Mouse (Mus musculus): ENCODE data around the gene Carnmt1. TPM values are rescaled to one million over a fixed set of nuclear protein-coding genes. Genes with fewer than 3 reads are reported as not detected.
A peak's percentile ranks its signal among the peaks of the same experiment; 100 is the strongest.

The Carnmt1 gene
- 18.4 and 18.6 TPM in 2 replicates for polyA plus RNA-seq (2015; fragmentation: Nextera tagmentation; extraction: Ambion mirVana)

DNA sequence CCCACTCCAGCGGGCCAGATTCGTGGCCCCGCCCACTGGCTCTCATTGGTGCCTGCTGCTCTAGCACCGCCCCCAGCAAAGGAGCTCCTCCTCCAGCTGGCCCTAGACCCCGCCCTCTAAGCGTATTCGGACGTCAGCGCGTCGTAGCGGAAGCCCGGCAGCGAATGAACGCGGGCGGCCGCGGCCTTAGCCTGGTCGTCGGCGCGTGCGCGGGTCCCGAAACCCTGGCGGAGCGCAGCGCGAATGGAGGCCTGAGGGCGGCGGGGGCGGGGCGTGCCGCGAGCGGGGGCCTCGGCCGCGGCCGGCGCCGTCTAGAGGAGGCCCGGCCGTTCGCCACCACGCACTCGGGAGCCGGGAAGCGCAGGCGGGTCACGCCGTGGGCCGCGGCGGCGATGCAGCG lies at the start of gene Carnmt1:
TSS of gene Carnmt1 (plus strand) at position 157 of the 400 bp plus-strand sequence.
- TF ChIP-seq EP300 (optimal IDR thresholded peaks at IDR 0.05) (no peak), CTCF (IDR thresholded peaks at IDR 0.05; ENCODE audit: low read depth) (no peak; the same call in 1 of the 2 replicates)
- Histone ChIP-seq H3K9ac (ENCODE audit: low read length) (peak within 1 kb of the TSS; percentile 81), H3K36me3 (ENCODE audit: control insufficient read depth, insufficient read depth, low read length) (no peaks in the 10 kb centered on the region), H3K4me3 (ENCODE audit: low read depth, low read length) (peak within 1 kb of the TSS; percentile 68), H3K4me1 (replicated peaks; ENCODE audit: control insufficient read depth, insufficient read depth) (peaks cover 6% of the 10 kb centered on the region; the same call in 1 of the 2 replicates), H3K9me3 (ENCODE audit: control insufficient read depth, low read length) (no peaks in the 10 kb centered on the region), H3K4me2 (replicated peaks; ENCODE audit: low read depth) (peak within 1 kb of the TSS; percentile 66), H3K27me3 (ENCODE audit: control insufficient read depth, insufficient read depth, low read length) (no peaks in the 10 kb centered on the region), H3K27ac (replicated peaks) (peak within 1 kb of the TSS; percentile 87)
- DNase-seq (ENCODE audit: low spot score) (peak; percentile 99), ATAC-seq (ENCODE audit: low FRiP score, low TSS enrichment) (peak; percentile 98)
- WGBS = under 1% methylated on average over 43 of the region's 58 CpGs

GRCm38 (mm10) chr19:18623894-18624293 lies 46.7 kb upstream of the Carnmt1 start:
- Histone ChIP-seq H3K4me2 (replicated peaks; ENCODE audit: low read depth) (no peak overlapping the region), H3K4me1 (replicated peaks; ENCODE audit: control insufficient read depth, insufficient read depth) (no peaks in the 10 kb centered on the region), H3K4me3 (ENCODE audit: low read depth, low read length) (no peak overlapping the region), H3K27ac (replicated peaks) (no peak overlapping the region), H3K36me3 (ENCODE audit: control insufficient read depth, insufficient read depth, low read length) (no peaks in the 10 kb centered on the region), H3K9ac (ENCODE audit: low read length) (no peak overlapping the region), H3K27me3 (ENCODE audit: control insufficient read depth, insufficient read depth, low read length) (no peaks in the 10 kb centered on the region), H3K9me3 (ENCODE audit: control insufficient read depth, low read length) (no peaks in the 10 kb centered on the region)
- ATAC-seq (ENCODE audit: low FRiP score, low TSS enrichment) = no peak
- WGBS = 72% methylated on average over 2 of the region's 2 CpGs
- no peak for DNase-seq (ENCODE audit: low spot score)
- TF ChIP-seq CTCF (IDR thresholded peaks at IDR 0.05; ENCODE audit: low read depth) (no peak), EP300 (optimal IDR thresholded peaks at IDR 0.05) (no peak)

- H3K9me3 ChIP-seq (ENCODE audit: control insufficient read depth, low read length) = no peaks in the 10 kb centered on the region
- no peaks in the 10 kb centered on the region for H3K36me3 ChIP-seq (ENCODE audit: control insufficient read depth, insufficient read depth, low read length)
- WGBS = 68% methylated on average over 1 of the region's 1 CpGs
- no peaks in the 10 kb centered on the region for H3K27me3 ChIP-seq (ENCODE audit: control insufficient read depth, insufficient read depth, low read length)
- TF ChIP-seq EP300 (optimal IDR thresholded peaks at IDR 0.05) (no peak), CTCF (IDR thresholded peaks at IDR 0.05; ENCODE audit: low read depth) (no peak)
- H3K4me2 ChIP-seq (replicated peaks; ENCODE audit: low read depth) = peak overlapping the region; percentile 61; the same call in 1 of the 2 replicates
- DNase-seq (ENCODE audit: low spot score) (peak; percentile 23), ATAC-seq (ENCODE audit: low FRiP score, low TSS enrichment) (no peak)
- H3K27ac ChIP-seq (replicated peaks) = no peak overlapping the region
- no peak overlapping the region for H3K9ac ChIP-seq (ENCODE audit: low read length)
- H3K4me3 ChIP-seq (ENCODE audit: low read depth, low read length) = no peak overlapping the region
- no peaks in the 10 kb centered on the region for H3K4me1 ChIP-seq (replicated peaks; ENCODE audit: control insufficient read depth, insufficient read depth)
These were observed 41.0 kb upstream of the Carnmt1 start for GRCm38 (mm10) chr19:18629589-18629988.

GRCm38 (mm10) chr19:18630221-18631119 lies 40.1 kb upstream of the Carnmt1 start:
- TF ChIP-seq CTCF (IDR thresholded peaks at IDR 0.05; ENCODE audit: low read depth) = no peak
- TF ChIP-seq EP300 (optimal IDR thresholded peaks at IDR 0.05) = no peak
- DNase-seq (ENCODE audit: low spot score) = peak; percentile 56

DNA sequence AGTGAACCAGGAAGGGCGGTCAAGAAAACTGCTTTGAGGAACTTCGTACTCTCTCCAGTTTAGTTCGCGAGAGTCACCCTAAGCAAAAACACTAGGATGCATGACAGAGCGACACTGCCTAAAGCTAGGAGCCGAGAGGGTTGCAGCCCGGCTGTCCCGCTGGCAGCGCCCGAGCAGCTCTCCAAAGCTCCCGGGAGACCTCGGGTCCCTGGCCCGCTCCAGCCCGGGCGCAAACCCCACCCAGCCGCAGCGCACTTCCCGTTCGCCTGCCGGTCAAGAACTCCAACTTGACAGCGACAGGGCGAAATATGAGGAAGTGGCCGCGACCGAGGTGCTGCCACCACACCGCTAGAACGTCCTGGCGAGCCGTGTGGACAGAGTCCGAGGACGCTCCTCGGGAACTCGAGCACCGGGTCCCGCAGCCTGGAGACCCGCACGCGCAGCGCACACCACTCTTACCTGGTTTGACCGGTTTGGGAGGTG lies 39.4 kb upstream of the Carnmt1 start:
- DNase-seq (ENCODE audit: low spot score) (peak; percentile 77), ATAC-seq (ENCODE audit: low FRiP score, low TSS enrichment) (peak; percentile 77)
- Histone ChIP-seq H3K9me3 (ENCODE audit: control insufficient read depth, low read length) (no peaks in the 10 kb centered on the region), H3K36me3 (ENCODE audit: control insufficient read depth, insufficient read depth, low read length) (no peaks in the 10 kb centered on the region), H3K4me3 (ENCODE audit: low read depth, low read length) (peak overlapping the region; percentile 90), H3K4me2 (replicated peaks; ENCODE audit: low read depth) (peak overlapping the region; percentile 61), H3K27me3 (ENCODE audit: control insufficient read depth, insufficient read depth, low read length) (no peaks in the 10 kb centered on the region), H3K27ac (replicated peaks) (peak overlapping the region; percentile 96), H3K9ac (ENCODE audit: low read length) (peak overlapping the region; percentile 92), H3K4me1 (replicated peaks; ENCODE audit: control insufficient read depth, insufficient read depth) (no peaks in the 10 kb centered on the region)
- 0% methylated on average over 40 of the region's 40 CpGs for WGBS
- TF ChIP-seq CTCF (IDR thresholded peaks at IDR 0.05; ENCODE audit: low read depth) (no peak), EP300 (optimal IDR thresholded peaks at IDR 0.05) (no peak)

More at GRCm38 (mm10) chr19:18630221-18631119, 40.1 kb upstream of the Carnmt1 start:
- H3K9me3 ChIP-seq (ENCODE audit: control insufficient read depth, low read length) = no peaks in the 10 kb centered on the region
- peak overlapping the region; percentile 61 for H3K4me2 ChIP-seq (replicated peaks; ENCODE audit: low read depth)
- peak overlapping the region; percentile 92 for H3K9ac ChIP-seq (ENCODE audit: low read length)
- no peaks in the 10 kb centered on the region for H3K36me3 ChIP-seq (ENCODE audit: control insufficient read depth, insufficient read depth, low read length)
- 6% methylated on average over 17 of the region's 17 CpGs for WGBS
- no peak for ATAC-seq (ENCODE audit: low FRiP score, low TSS enrichment)
- H3K27me3 ChIP-seq (ENCODE audit: control insufficient read depth, insufficient read depth, low read length) = no peaks in the 10 kb centered on the region
- H3K4me3 ChIP-seq (ENCODE audit: low read depth, low read length) = peak overlapping the region; percentile 90
- H3K27ac ChIP-seq (replicated peaks) = peak overlapping the region; percentile 96
- H3K4me1 ChIP-seq (replicated peaks; ENCODE audit: control insufficient read depth, insufficient read depth) = no peaks in the 10 kb centered on the region
